Mouse (Mus musculus): ENCODE results near the gene Ppp1r12c. TPM values are rescaled to one million over a fixed set of nuclear protein-coding genes. Genes with fewer than 3 reads are reported as not detected.

Ppp1r12c gene
- polyA plus RNA-seq, 1 experiment from 2014 or later, result 50.3 TPM

DNA sequence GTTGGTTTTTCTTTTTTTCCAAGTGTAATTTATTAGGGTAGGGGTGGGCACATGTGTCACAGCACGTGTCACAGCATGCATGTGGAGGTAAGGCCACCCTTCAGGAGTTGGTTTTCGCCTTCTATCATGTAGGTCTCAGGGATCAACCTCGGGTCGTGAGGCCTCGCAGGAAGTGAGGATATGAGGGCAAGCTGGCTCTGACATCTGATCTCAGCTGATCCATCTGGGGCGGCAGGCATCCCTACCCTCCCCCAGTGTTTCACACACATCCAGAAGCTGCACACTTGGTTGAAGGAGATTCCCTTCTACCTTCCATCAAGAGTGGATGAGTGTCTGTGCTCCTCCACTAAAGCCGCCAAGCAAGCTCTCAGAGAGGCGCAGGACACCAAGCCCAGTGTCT is 69.5 kb downstream of the Ppp1r12c start:
- Histone ChIP-seq H3K4me2 (no peak overlapping the region), H3K9me3 (no peaks in the 10 kb centered on the region), H3K36me3 (replicated peaks) (peaks cover 52% of the 10 kb centered on the region), H3K4me1 (no peaks in the 10 kb centered on the region), H3K9ac (no peak overlapping the region), H3K4me3 (no peak overlapping the region), H3K27me3 (replicated peaks) (no peaks in the 10 kb centered on the region), H3K27ac (no peak overlapping the region)
- 95% methylated on average over 8 of the region's 8 CpGs for WGBS
- no peak for ATAC-seq (replicated peaks)

DNA sequence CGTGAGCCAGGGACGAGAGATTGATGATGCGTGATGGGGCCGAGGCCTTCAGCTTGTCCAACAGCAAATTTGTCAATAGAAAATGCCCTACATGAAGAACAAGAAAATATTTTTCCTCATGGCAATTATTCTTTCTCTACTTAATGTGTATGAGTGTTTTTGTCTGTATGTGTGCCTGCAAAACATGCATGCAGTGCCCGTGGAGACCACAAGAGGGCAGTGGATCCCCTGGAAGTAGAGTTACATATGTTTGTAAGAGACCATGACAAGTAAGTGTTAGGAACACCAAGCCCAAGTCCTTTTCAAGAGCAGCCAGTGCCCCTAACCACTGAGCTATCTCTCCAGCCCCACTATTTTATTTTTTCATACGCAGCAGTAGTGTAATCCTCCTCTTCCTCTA is 69.9 kb downstream of the Ppp1r12c start:
- 81% methylated on average over 6 of the region's 6 CpGs for WGBS
- Histone ChIP-seq H3K9me3 (no peaks in the 10 kb centered on the region), H3K36me3 (replicated peaks) (peaks cover 50% of the 10 kb centered on the region)

More for the DNA sequence above, 69.9 kb downstream of the Ppp1r12c start:
- Histone ChIP-seq H3K27ac (no peak overlapping the region), H3K27me3 (replicated peaks) (no peaks in the 10 kb centered on the region), H3K4me2 (no peak overlapping the region), H3K9ac (no peak overlapping the region), H3K4me1 (no peaks in the 10 kb centered on the region), H3K4me3 (no peak overlapping the region)
- no peak for ATAC-seq (replicated peaks)

Small RNA genes lying within 50 kb of the gene (microRNA-seq; reads per million reads assigned to microRNA genes)
- gene Gm24605, result not detected

Other genes starting within 250 kb of the Ppp1r12c start
- gene Ncr1, start 164.0 kb downstream of the Ppp1r12c start, polyA plus RNA-seq (2015; fragmentation: Nextera tagmentation; extraction: Ambion mirVana), result not detected in 2 replicates
- gene Gp6, start 103.9 kb downstream of the Ppp1r12c start, polyA plus RNA-seq (2015; fragmentation: Nextera tagmentation; extraction: Ambion mirVana), result 0.18 TPM in 1 of 2 replicates, not detected in the other
- 44.4 and 46.5 TPM in 2 replicates for gene Rdh13, start 56.0 kb downstream of the Ppp1r12c start, polyA plus RNA-seq (2015; fragmentation: Nextera tagmentation; extraction: Ambion mirVana)
- gene Eps8l1, start 41.0 kb downstream of the Ppp1r12c start, polyA plus RNA-seq (2015; fragmentation: Nextera tagmentation; extraction: Ambion mirVana), result 13.1 and 13.2 TPM in 2 replicates
- gene Tnnt1, start 14.7 kb upstream of the Ppp1r12c start, polyA plus RNA-seq (2015; fragmentation: Nextera tagmentation; extraction: Ambion mirVana), result 4.1 and 4.3 TPM in 2 replicates
- gene Tnni3, start 22.5 kb upstream of the Ppp1r12c start, polyA plus RNA-seq (2015; fragmentation: Nextera tagmentation; extraction: Ambion mirVana), result 1.4 and 3.5 TPM in 2 replicates
- 2.3 and 2.8 TPM in 2 replicates for gene Dnaaf3, start 30.8 kb upstream of the Ppp1r12c start, polyA plus RNA-seq (2015; fragmentation: Nextera tagmentation; extraction: Ambion mirVana)
- 155 and 162 TPM in 2 replicates for gene Syt5, start 45.9 kb upstream of the Ppp1r12c start, polyA plus RNA-seq (2015; fragmentation: Nextera tagmentation; extraction: Ambion mirVana)
- 0.75 and 1.3 TPM in 2 replicates for gene Ptprh, start 102.4 kb upstream of the Ppp1r12c start, polyA plus RNA-seq (2015; fragmentation: Nextera tagmentation; extraction: Ambion mirVana)
- 3.8 and 4.2 TPM in 2 replicates for gene Tmem86b, start 129.7 kb upstream of the Ppp1r12c start, polyA plus RNA-seq (2015; fragmentation: Nextera tagmentation; extraction: Ambion mirVana)
- 10.5 TPM in 2 replicates for gene Ppp6r1, start 157.3 kb upstream of the Ppp1r12c start, polyA plus RNA-seq (2015; fragmentation: Nextera tagmentation; extraction: Ambion mirVana)
- 165 TPM in 2 replicates for gene Hspbp1, start 183.4 kb upstream of the Ppp1r12c start, polyA plus RNA-seq (2015; fragmentation: Nextera tagmentation; extraction: Ambion mirVana)
- 8.6 TPM in 2 replicates for gene Brsk1, start 188.9 kb upstream of the Ppp1r12c start, polyA plus RNA-seq (2015; fragmentation: Nextera tagmentation; extraction: Ambion mirVana)
- gene Tmem150b, start 223.6 kb upstream of the Ppp1r12c start, polyA plus RNA-seq (2015; fragmentation: Nextera tagmentation; extraction: Ambion mirVana), result 0.09 and 0.25 TPM in 2 replicates
- 75.3 and 77.2 TPM in 2 replicates for gene Kmt5c, start 238.4 kb upstream of the Ppp1r12c start, polyA plus RNA-seq (2015; fragmentation: Nextera tagmentation; extraction: Ambion mirVana)

Measured in midbrain, embryonic 15.5 days (tissue).